8 mouse cellular contexts compared by ENCODE assay signal in the genomic region with DNA sequence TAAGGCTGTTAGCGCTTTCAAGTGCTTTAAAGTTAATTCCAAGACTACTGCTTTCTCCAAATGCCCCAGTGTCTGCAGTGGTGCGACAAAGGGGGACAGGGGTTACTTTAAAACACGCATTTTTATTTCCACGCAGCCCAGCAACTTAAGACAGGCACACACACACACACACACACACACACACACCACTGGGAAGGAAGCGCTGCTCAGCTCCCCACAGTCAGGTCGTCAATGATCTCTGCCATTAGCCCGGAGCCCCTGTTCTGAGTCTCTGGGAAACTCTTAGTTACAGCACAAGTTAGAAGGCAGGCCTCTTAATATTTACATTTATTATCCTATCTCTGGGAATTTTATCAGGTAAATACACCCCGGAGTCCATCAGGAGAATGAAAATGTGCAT. TPM values are rescaled to one million over a fixed set of nuclear protein-coding genes. Genes with fewer than 3 reads are reported as not detected.
DNase-seq lines count a peak whose midpoint lies in the region; ATAC-seq and TF ChIP-seq lines count a peak whose summit lies in the region.

No protein-coding gene starts in this region.

- no peaks in the 10 kb centered on the region for H3K9me3 ChIP-seq in CH12.LX (replicated peaks; ENCODE audit: low read length)
- no peaks in the 10 kb centered on the region for H3K9me3 ChIP-seq in forebrain, embryonic 15.5 days
- H3K9me3 ChIP-seq in liver, embryonic 15.5 days (replicated peaks), result no peaks in the 10 kb centered on the region

- 4% methylated on average over 8 of the region's 8 CpGs for WGBS in heart, adult 2 months
- 2% methylated on average over 8 of the region's 8 CpGs for WGBS in forebrain, embryonic 15.5 days
- 2% methylated on average over 8 of the region's 8 CpGs for WGBS in liver, embryonic 15.5 days (ENCODE audit: insufficient replicate concordance)

- TF ChIP-seq POLR2A in heart, adult 2 months (IDR thresholded peaks at IDR 0.05; ENCODE audit: insufficient read depth, low read depth, low read length), result no peak; the same call in 1 of the 2 replicates
- TF ChIP-seq POLR2A in CH12.LX (IDR thresholded peaks at IDR 0.05; ENCODE audit: low read depth, low read length), result no peak; the same call in 1 of the 2 replicates

- in situ Hi-C loops in CH12.LX (cut with MboI; ENCODE audit: low pct_ligation_motif_present, low pct_unique_long_range_greater_than_20kb, low sequenced_read_pairs), result no loop called here

- H3K4me2 ChIP-seq in CH12.LX (ENCODE audit: insufficient read depth, low read depth, poor library complexity, severe bottlenecking), result peak overlapping the region; percentile 70
- H3K4me2 ChIP-seq in forebrain, embryonic 15.5 days (replicated peaks), result peak overlapping the region; percentile 99
- peak overlapping the region; percentile 70; the same call in 1 of the 2 replicates for H3K4me2 ChIP-seq in liver, embryonic 15.5 days

- 0 out of 2 replicates have a peak, but pooled peaks cover 4% of the 10 kb centered on the region for H3K79me2 ChIP-seq in heart, adult 2 months (replicated peaks; ENCODE audit: control insufficient read depth, insufficient read depth, low read length)
- H3K79me2 ChIP-seq in CH12.LX (replicated peaks; ENCODE audit: control insufficient read depth, extremely low read depth, insufficient read depth, poor library complexity, severe bottlenecking), result peaks cover 49% of the 10 kb centered on the region

- TF ChIP-seq RAD21 in CH12.LX (IDR thresholded peaks at IDR 0.05; ENCODE audit: low read depth, low read length), result no peak

- peak overlapping the region; percentile 66 for H3K4me3 ChIP-seq in heart, adult 2 months
- peak overlapping the region; percentile 75 to 92 (median 82) for H3K4me3 ChIP-seq in CH12.LX (replicated peaks in 1 of 3; ENCODE audit: low read depth in 2 of 3, low read length in 2 of 3, poor library complexity in 1 of 3)
- H3K4me3 ChIP-seq in forebrain, embryonic 15.5 days, result peak overlapping the region; percentile 72
- no peak overlapping the region for H3K4me3 ChIP-seq in liver, embryonic 15.5 days (replicated peaks)

- peak overlapping the region; percentile 97 for H3K27ac ChIP-seq in heart, adult 2 months
- H3K27ac ChIP-seq in CH12.LX (ENCODE audit: insufficient read depth, low read depth), result peak overlapping the region; percentile 88
- H3K27ac ChIP-seq in forebrain, embryonic 15.5 days (replicated peaks), result no peak overlapping the region
- H3K27ac ChIP-seq in liver, embryonic 15.5 days (replicated peaks), result no peak overlapping the region

- ATAC-seq in forebrain, embryonic 15.5 days (replicated peaks), result no peak; the same call in 1 of the 2 replicates
- ATAC-seq in liver, embryonic 15.5 days (ENCODE audit: insufficient read depth), result no peak
- no peak for ATAC-seq in erythroid progenitor cell, adult 5-6 weeks (replicated peaks; ENCODE audit: low FRiP score, poor library complexity, severe bottlenecking)

- TF ChIP-seq CTCF in heart, adult 2 months (IDR thresholded peaks at IDR 0.05), result no peak
- TF ChIP-seq CTCF in CH12.LX (conservative IDR thresholded peaks at IDR 0.05 in 1 of 2, IDR thresholded peaks at IDR 0.05 in 1 of 2; ENCODE audit: low read depth in 2 of 2, low read length in 2 of 2), result no peak

- H3K9ac ChIP-seq in heart, adult 2 months (ENCODE audit: low read depth, low read length), result peak overlapping the region; percentile 99
- H3K9ac ChIP-seq in CH12.LX (ENCODE audit: insufficient read depth, low read depth), result peak overlapping the region; percentile 67
- H3K9ac ChIP-seq in forebrain, embryonic 15.5 days (replicated peaks), result no peak overlapping the region
- no peak overlapping the region for H3K9ac ChIP-seq in liver, embryonic 15.5 days

- intact Hi-C loops in heart, adult 2 months (cut with DNase I), result loop anchor here (2.0 kb wide), 1 partner anchor 407 kb away; no protein-coding TSS in a partner anchor
- intact Hi-C loops in heart, postnatal 14 days (cut with DNase I), result loop anchor here (5.0 kb wide), 1 partner anchor 298 kb away; no protein-coding TSS in a partner anchor

- H3K36me3 ChIP-seq in heart, adult 2 months (ENCODE audit: control insufficient read depth, insufficient read depth, low read length), result peaks cover 10% of the 10 kb centered on the region
- H3K36me3 ChIP-seq in CH12.LX (replicated peaks in 1 of 2; ENCODE audit: control insufficient read depth in 1 of 2, insufficient read depth in 1 of 2, low read length in 1 of 2), result peaks cover 0 to 30% of the 10 kb centered on the region in 2 experiments
- H3K36me3 ChIP-seq in forebrain, embryonic 15.5 days, result no peaks in the 10 kb centered on the region
- H3K36me3 ChIP-seq in liver, embryonic 15.5 days (replicated peaks), result no peaks in the 10 kb centered on the region

- no peak for TF ChIP-seq EP300 in heart, adult 2 months (IDR thresholded peaks at IDR 0.05; ENCODE audit: insufficient read depth, low read depth, low read length)
- TF ChIP-seq EP300 in CH12.LX (IDR thresholded peaks at IDR 0.05; ENCODE audit: low read length), result no peak

- dilution Hi-C loops in CH12.LX (cut with MboI; ENCODE audit: extremely low pct_ligation_motif_present, extremely low pct_unique_long_range_greater_than_20kb, low sequenced_read_pairs), result no loop called here

- peaks cover 7% of the 10 kb centered on the region for H3K4me1 ChIP-seq in heart, adult 2 months (ENCODE audit: control insufficient read depth, insufficient read depth, low read length)
- H3K4me1 ChIP-seq in CH12.LX (ENCODE audit: control insufficient read depth in 1 of 2, insufficient read depth in 2 of 2), result peaks cover 2 to 27% of the 10 kb centered on the region in 2 experiments; a peak in 3 of 4 replicates
- H3K4me1 ChIP-seq in forebrain, embryonic 15.5 days, result peaks cover 44% of the 10 kb centered on the region
- H3K4me1 ChIP-seq in liver, embryonic 15.5 days (replicated peaks), result peaks cover 26% of the 10 kb centered on the region

- no peaks in the 10 kb centered on the region for H3K27me3 ChIP-seq in heart, adult 2 months (ENCODE audit: control insufficient read depth, insufficient read depth, low read length)
- no peaks in the 10 kb centered on the region for H3K27me3 ChIP-seq in CH12.LX (replicated peaks)
- H3K27me3 ChIP-seq in forebrain, embryonic 15.5 days, result peaks cover 36% of the 10 kb centered on the region
- H3K27me3 ChIP-seq in liver, embryonic 15.5 days, result peaks cover 86% of the 10 kb centered on the region

- no peak for DNase-seq in heart, adult 2 months
- no peak for DNase-seq in heart, postnatal 14 days
- DNase-seq in CH12.LX (ENCODE audit: extremely low read depth), result no peak
- DNase-seq in adipocyte (ENCODE audit: low spot score), result no peak
- no peak for DNase-seq in adrenal gland, adult (ENCODE audit: inconsistent age in 2 of 2, low spot score in 1 of 2)

TF ChIP-seq in CH12.LX, 34 proteins besides CTCF, POLR2A, EP300 and RAD21:
- TF ChIP-seq POLR2AphosphoS2 (IDR thresholded peaks at IDR 0.05; ENCODE audit: low read depth, low read length) (no peak), JUN (IDR thresholded peaks at IDR 0.05; ENCODE audit: insufficient read depth, low read depth, low read length) (no peak), NELFE (IDR thresholded peaks at IDR 0.05; ENCODE audit: low read depth, low read length) (no peak; the same call in 1 of the 2 replicates), IRF4 (IDR thresholded peaks at IDR 0.05; ENCODE audit: low read depth, low read length) (no peak)

RNA-seq across cellular contexts. Expression of gene Bhlhe41, which starts 1.2 kb away (rescaled TPM):
- total RNA-seq in heart, adult 2 months (2021), result 10 to 100 TPM; 10.4 to 32.3 TPM
- polyA plus RNA-seq in heart, adult 2 months (2012; rRNA removed), result 4.7 and 4.9 TPM in 2 replicates
- 10 to 100 TPM; 12.1 to 15.9 TPM for total RNA-seq in heart, postnatal 14 days (2021)
- total RNA-seq in CH12.LX (2012; rRNA removed), result 12.6 and 19.1 TPM in 2 replicates
- total RNA-seq in CH12.LX (2014; rRNA removed), result 11.9 and 12.5 TPM in 2 replicates
- 105 and 110 TPM in 2 replicates for polyA plus RNA-seq in CH12.LX (2012; ENCODE audit: insufficient read length, low read depth)
- polyA plus RNA-seq in forebrain, embryonic 15.5 days (2015; fragmentation: Nextera tagmentation; extraction: Ambion mirVana), result 2.5 and 2.9 TPM in 2 replicates
- 0.02 and 0.12 TPM in 2 replicates for polyA plus RNA-seq in liver, embryonic 15.5 days (2015; fragmentation: Nextera tagmentation; extraction: Ambion mirVana)
- 0.42 and 1.1 TPM in 2 replicates for total RNA-seq in erythroid progenitor cell, adult 5-6 weeks (2015; ENCODE audit: low replicate concordance)
- not detected in 2 replicates for total RNA-seq in erythroid progenitor cell, adult 5-6 weeks (2017; ENCODE audit: low replicate concordance)

Comparison
In these comparisons a context has a peak if more than half of its experiments do, and no peak if none do; other contexts are left out.
1. H3K27ac ChIP-seq: peak in heart, adult 2 months (single experiment) and CH12.LX (single experiment); none in forebrain, embryonic 15.5 days (single experiment) and liver, embryonic 15.5 days (single experiment).
2. H3K9ac ChIP-seq: peak in heart, adult 2 months (single experiment) and CH12.LX (single experiment); none in forebrain, embryonic 15.5 days (single experiment) and liver, embryonic 15.5 days (single experiment).
3. RNA of gene Bhlhe41, which starts 1.2 kb away (total RNA-seq): 10.4 to 32.3 TPM in heart, adult 2 months, 12.1 to 15.9 TPM in heart, postnatal 14 days and 11.9 to 19.1 TPM in CH12.LX; 0.42 to 1.1 TPM in erythroid progenitor cell, adult 5-6 weeks; every median in the first group is over 4 times any median in the second.
4. Peak in every context shown above with its lines, with median percentiles within 50 percentile points of each other: H3K4me2 ChIP-seq.